Mouse (Mus musculus): ENCODE results near the gene Strbp.

- TF ChIP-seq CTCF (conservative IDR thresholded peaks at IDR 0.05; ENCODE audit: insufficient read depth, insufficient read length, low read depth, low read length) = no peak
- TF ChIP-seq POLR2A (IDR thresholded peaks at IDR 0.05; ENCODE audit: low read depth, low read length) = no peak
These were observed 206.3 kb downstream of the Strbp start for GRCm38 (mm10) chr2:37497321-37497720.
